Mouse (Mus musculus): ENCODE measurements around the gene Dars. TPM values are rescaled to one million over a fixed set of nuclear protein-coding genes. Genes with fewer than 3 reads are reported as not detected.

The Dars gene
- 7.0 TPM in 2 replicates for polyA plus RNA-seq (2012; rRNA removed)

GRCm38 (mm10) chr1:128416584-128417532, at the start of gene Dars:
TSS of gene Dars (minus strand) at chr1:128417368.

DNA sequence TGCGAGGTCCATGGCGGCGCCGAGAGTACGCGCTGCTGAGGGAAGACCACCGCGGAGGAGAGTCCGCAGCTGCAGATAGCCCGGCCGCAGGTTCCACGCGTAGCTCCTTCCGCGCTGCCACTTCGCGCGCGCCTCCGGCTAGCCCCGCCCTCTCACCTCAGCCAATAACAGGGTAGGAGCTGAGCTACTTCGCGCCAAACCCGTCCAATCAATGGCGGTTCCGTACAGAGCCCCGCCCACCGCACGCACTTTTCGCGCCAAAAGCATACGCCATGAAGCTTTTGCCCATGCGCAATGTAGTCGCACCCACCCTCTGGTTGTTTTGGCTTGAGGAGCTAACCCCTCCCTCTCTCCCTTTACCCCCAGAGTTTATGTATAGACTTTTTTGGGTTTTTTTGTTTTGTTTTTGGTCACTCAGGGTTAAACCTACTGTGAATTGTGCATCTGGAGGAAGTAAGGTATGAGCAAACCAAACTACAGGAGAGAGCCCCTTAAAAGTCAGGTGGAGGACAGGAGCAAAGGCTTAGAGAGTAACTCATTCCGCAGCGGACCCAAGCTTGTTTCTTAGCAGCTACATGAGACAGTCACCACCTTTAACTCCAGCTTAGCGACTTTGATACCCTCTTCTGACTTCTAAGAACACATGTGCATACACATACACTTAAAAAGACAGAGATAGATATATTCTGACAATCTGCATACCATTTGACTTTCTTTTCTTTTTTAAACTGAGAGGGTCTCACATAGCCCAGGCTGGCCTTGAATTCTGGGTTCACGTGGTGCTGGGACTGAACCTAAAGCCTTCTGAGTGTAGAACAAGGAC, 57.4 kb downstream of the Dars start, which contains the start of gene Mcm6:
Mcm6 (minus strand) TSS at position 111 of the 823 bp plus-strand sequence.

DNA sequence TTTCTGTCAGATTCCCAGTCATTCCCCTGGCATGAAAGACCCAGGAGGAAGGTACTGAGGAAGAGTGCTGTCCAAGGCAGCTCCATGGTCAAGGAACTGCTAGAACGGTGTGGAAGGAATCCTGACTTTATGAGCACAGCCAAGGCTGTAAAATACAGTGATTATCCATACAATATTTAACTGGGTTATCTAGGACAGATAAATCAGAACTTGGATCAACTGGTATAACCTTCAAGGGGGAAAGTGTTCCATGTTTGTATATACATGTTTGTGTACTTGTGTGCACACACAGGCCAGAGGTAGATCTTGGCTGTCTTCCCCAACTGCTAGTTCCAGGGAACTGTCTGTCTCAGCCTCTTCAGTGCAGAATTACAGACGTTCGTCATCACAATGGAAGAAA, 89.0 kb downstream of the Dars start, which contains the start of gene Lct:
Lct (minus strand) TSS at position 101 of the 400 bp plus-strand sequence.

Other genes with a start within 250 kb of the Dars start
- gene Ubxn4, start 173.4 kb downstream of the Dars start, polyA plus RNA-seq (2012; rRNA removed): 17.1 and 18.2 TPM in 2 replicates
- gene Lct, start 89.0 kb downstream of the Dars start, polyA plus RNA-seq (2012; rRNA removed): 0.03 and 0.09 TPM in 2 replicates
- 7.9 and 10.1 TPM in 2 replicates for gene Mcm6, start 57.7 kb downstream of the Dars start, polyA plus RNA-seq (2012; rRNA removed)
- gene Cxcr4, start 174.9 kb upstream of the Dars start, polyA plus RNA-seq (2012; rRNA removed): 20.0 and 20.2 TPM in 2 replicates

Measured in colon, adult 2 months (tissue).